Mouse (Mus musculus) lung, embryonic 16.5 days (tissue): ENCODE results near the gene Slc22a14. TPM values are rescaled to one million over a fixed set of nuclear protein-coding genes. Genes with fewer than 3 reads are reported as not detected.

Source experiments
- ATAC-seq: fragments of 200-750 bp; cut with Nextera tagmentation; 2 replicates; pipeline ENCODE4 v1.8.0; 2017; ENCODE audit warnings: low read depth, mild to moderate bottlenecking, moderate library complexity
- H3K27ac ChIP-seq: fragments of 300-500 bp; sonication (generic); 2 replicates; pipeline ENCODE4 v1.5.1; 2014; ENCODE audit warnings: mild to moderate bottlenecking, control low read depth, low read length
- H3K27me3 ChIP-seq: fragments of 300-500 bp; sonication (generic); 2 replicates; pipeline ENCODE4 v1.6.1; 2014; ENCODE audit warnings: low read depth, low read length, mixed read lengths; ENCODE audit not compliant: control insufficient read depth, insufficient read depth
- H3K36me3 ChIP-seq: fragments of 300-500 bp; sonication (generic); 2 replicates; pipeline ENCODE4 v1.6.1; 2014; ENCODE audit warnings: low read length; ENCODE audit not compliant: control insufficient read depth, insufficient read depth
- H3K4me1 ChIP-seq: fragments of 300-500 bp; sonication (generic); replicated peaks from 2 replicates; pipeline ENCODE4 v1.6.1; 2014; ENCODE audit warnings: low read length, mixed read lengths; ENCODE audit not compliant: control insufficient read depth, insufficient read depth
- H3K4me2 ChIP-seq: fragments of 300-500 bp; sonication (generic); 2 replicates; pipeline ENCODE4 v1.6.1; 2014; ENCODE audit warnings: low read depth, low read length, control low read depth
- H3K4me3 ChIP-seq: fragments of 300-500 bp; sonication (generic); 2 replicates; pipeline ENCODE4 v1.5.1; 2014; ENCODE audit warnings: mild to moderate bottlenecking, low read length, control low read depth
- H3K9ac ChIP-seq: fragments of 300-500 bp; sonication (generic); 2 replicates; pipeline ENCODE4 v1.6.1; 2014; ENCODE audit warnings: low read length, control low read depth
- H3K9me3 ChIP-seq: fragments of 300-500 bp; sonication (generic); 2 replicates; pipeline ENCODE4 v1.6.1; 2016; ENCODE audit warnings: low read length; ENCODE audit not compliant: control insufficient read depth
- WGBS: fragments of 180-500 bp; shearing (Covaris S2); extraction: QIAGEN DNeasy Blood & Tissue Kit; methylation state at CpG from one replicate; pipeline ENCODE4 v1.1.7; 2014; 5-methylcytosine and 5-hydroxymethylcytosine counted together
- polyA plus RNA-seq: library from polyadenylated mRNA; unstranded; fragments of >200 nt; fragmentation: Nextera tagmentation; extraction: Ambion mirVana; gene quantifications from 2 replicates; pipeline ENCODE4 v1.2.1, GENCODE M21; 2015

The Slc22a14 gene
- polyA plus RNA-seq, 1 experiment from 2014 or later = 0.06 TPM

DNA sequence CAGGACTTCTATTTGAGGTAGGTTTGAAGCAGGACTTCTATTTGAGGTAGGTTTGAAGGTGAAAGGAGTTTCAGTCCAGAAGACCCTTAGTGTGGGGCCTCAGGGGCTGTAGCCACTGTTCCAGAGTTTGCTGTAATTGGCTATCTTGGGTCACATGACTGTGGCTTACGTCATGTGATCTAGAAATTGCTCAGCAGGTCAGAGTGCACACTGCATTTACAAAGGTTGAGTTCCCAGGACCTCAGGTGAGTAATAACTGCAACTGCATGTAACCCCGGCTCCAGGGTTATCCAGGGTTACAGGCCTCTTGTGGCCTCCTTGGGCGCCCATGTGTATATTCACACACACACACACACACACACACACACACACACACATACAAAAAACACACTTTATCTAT, 3.0 kb upstream of the Slc22a14 start:
- H3K36me3 ChIP-seq = no peaks in the 10 kb centered on the region
- H3K4me2 ChIP-seq = no peak overlapping the region
- H3K9ac ChIP-seq = no peak overlapping the region
- WGBS = 91% methylated on average over 3 of the region's 3 CpGs
- no peak overlapping the region for H3K27ac ChIP-seq
- H3K4me1 ChIP-seq = no peaks in the 10 kb centered on the region
- no peak for ATAC-seq
- no peak overlapping the region for H3K4me3 ChIP-seq
- H3K27me3 ChIP-seq = no peaks in the 10 kb centered on the region
- H3K9me3 ChIP-seq = no peaks in the 10 kb centered on the region

DNA sequence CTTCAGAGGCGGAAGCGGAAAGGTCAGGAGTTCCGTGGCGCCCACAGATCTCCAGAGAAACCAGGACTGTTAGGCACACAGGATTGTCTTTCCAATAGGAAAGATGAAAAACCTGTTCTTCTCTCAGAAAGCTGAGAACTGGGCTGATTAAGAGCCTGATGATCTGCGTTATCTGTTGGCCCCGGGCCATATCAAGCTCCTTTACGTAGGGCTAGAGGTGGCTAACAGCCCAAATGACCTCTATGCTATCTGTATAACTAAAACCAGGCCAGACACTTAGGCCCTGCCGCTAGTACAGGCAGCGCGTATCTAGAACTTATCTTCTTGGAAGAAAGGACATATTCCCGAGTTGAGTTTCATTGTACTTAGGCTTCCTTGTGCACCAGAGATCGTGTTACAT, 2.1 kb downstream of the Slc22a14 start:
- no peaks in the 10 kb centered on the region for H3K4me1 ChIP-seq
- H3K36me3 ChIP-seq = no peaks in the 10 kb centered on the region
- no peak for ATAC-seq
- no peak overlapping the region for H3K4me2 ChIP-seq
- H3K27me3 ChIP-seq = no peaks in the 10 kb centered on the region
- H3K4me3 ChIP-seq = no peak overlapping the region
- no peak overlapping the region for H3K27ac ChIP-seq
- no peaks in the 10 kb centered on the region for H3K9me3 ChIP-seq
- no peak overlapping the region for H3K9ac ChIP-seq
- WGBS = 68% methylated on average over 12 of the region's 12 CpGs

DNA sequence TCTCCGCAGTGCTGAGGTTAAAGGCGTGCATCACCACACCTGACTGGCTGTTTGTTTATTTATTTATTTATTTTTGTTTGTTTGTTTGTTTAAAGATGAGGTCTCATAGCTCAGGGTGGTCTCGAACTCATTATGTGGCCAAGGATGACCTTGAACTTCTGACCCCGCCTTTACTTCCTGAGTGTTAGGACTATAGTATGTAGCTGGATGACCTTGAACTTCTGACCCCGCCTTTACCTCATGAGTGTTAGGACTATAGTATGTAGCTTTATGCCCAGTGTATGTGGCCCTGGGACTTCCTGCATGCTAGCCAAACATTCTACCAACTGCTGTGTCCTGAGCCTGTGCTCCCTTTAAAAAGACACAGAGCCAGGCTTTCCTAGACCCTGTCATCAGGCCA, 3.9 kb downstream of the Slc22a14 start:
- 85% methylated on average over 5 of the region's 5 CpGs for WGBS
- no peak overlapping the region for H3K27ac ChIP-seq
- H3K36me3 ChIP-seq = no peaks in the 10 kb centered on the region
- no peak overlapping the region for H3K9ac ChIP-seq
- no peaks in the 10 kb centered on the region for H3K27me3 ChIP-seq
- no peak overlapping the region for H3K4me2 ChIP-seq
- no peak for ATAC-seq
- no peaks in the 10 kb centered on the region for H3K9me3 ChIP-seq
- no peaks in the 10 kb centered on the region for H3K4me1 ChIP-seq
- no peak overlapping the region for H3K4me3 ChIP-seq

DNA sequence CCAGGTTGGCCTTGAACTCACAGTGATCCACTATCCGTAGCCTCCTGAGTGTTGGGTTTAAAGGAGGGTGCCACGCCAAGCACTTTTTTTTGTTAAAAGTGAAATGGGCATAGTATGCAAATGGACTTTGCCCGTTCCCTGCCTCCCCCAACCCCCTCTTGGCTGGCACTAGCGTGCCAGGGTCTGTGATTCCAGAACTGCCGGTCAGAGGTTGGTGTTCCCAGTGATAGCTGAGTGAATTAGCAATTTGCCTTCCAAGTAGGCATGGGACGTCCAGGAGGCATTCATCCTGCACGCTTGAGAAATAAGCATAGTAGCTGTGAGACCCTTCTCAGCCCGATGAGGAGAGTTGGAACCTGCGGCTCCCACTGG, 7.3 kb downstream of the Slc22a14 start:
- WGBS = 38% methylated on average over 9 of the region's 9 CpGs
- Histone ChIP-seq H3K9ac (peak overlapping the region; percentile 83), H3K4me3 (peak overlapping the region; percentile 77)

DNA sequence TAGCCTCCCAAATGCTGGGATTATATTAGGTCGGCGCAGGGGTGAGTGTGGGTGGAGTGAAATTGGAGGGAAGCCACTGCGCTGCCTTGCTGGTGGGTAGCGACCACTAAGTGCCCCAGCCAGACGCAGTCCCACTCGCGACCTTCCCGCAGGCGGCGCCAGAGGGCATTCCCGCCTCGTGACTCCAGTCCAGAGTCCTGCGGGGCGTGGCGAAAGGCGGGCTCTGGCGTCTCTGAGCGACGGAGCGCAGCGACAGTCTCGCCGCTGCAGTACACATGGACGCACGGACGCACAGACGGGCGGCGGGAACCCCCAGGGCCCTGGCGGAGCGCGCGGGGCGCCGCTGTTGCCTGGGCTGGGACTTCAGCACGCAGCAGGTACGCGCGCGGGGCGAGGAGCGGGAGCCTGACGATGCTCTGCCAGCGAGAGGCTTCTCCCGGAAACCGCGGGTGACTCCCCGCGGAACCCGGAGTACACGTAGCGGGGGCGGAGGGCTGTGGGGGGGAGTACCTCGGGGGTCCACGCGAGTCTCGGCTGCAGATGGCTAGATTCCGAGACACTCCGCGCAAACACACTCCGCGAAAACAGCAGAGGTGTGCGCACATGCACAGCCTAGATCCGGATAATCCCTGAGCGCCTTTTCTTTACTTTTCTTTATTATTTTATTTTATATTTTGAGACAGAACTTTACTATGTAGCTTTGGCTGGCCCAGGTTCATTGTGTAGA, 7.9 kb downstream of the Slc22a14 start, which contains the start of gene Xylb:
Xylb (plus strand) TSS at position 51 of the 727 bp plus-strand sequence.
- Histone ChIP-seq H3K27ac (no peak within 1 kb of the TSS), H3K27me3 (no peaks in the 10 kb centered on the region), H3K4me2 (peak within 1 kb of the TSS; percentile 94), H3K9ac (peak within 1 kb of the TSS; percentile 83), H3K4me1 (no peaks in the 10 kb centered on the region), H3K36me3 (no peaks in the 10 kb centered on the region), H3K9me3 (no peaks in the 10 kb centered on the region), H3K4me3 (peak within 1 kb of the TSS; percentile 77)
- WGBS = 2% methylated on average over 61 of the region's 65 CpGs
- ATAC-seq = peak; percentile 93

More for the DNA sequence above, 7.3 kb downstream of the Slc22a14 start:
- H3K36me3 ChIP-seq = no peaks in the 10 kb centered on the region
- H3K27me3 ChIP-seq = no peaks in the 10 kb centered on the region
- H3K27ac ChIP-seq = no peak overlapping the region
- no peaks in the 10 kb centered on the region for H3K4me1 ChIP-seq
- no peaks in the 10 kb centered on the region for H3K9me3 ChIP-seq
- H3K4me2 ChIP-seq = peak overlapping the region; percentile 94
- ATAC-seq = no peak

DNA sequence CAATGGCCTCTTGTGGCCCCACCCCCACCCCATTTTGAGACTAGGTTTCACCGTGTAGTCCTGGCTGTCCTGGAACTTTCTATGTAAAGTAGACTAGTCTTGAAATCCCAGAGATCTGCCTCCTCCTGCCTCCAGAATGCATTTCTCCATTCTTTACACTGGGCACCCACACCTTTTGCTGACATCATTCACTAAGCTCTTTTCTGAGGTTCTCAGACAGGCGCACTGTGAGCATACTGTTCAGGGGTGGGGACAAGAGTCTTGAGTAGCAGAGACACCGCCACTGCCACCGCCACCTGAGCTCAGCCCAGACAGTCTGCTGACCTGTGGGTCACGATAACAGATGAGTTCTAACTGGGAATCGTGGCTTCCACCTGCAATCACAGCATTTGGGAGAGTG, 9.4 kb downstream of the Slc22a14 start:
- Histone ChIP-seq H3K27me3 (no peaks in the 10 kb centered on the region), H3K9me3 (no peaks in the 10 kb centered on the region), H3K36me3 (no peaks in the 10 kb centered on the region), H3K9ac (no peak overlapping the region), H3K4me1 (no peaks in the 10 kb centered on the region), H3K4me2 (no peak overlapping the region), H3K27ac (no peak overlapping the region), H3K4me3 (no peak overlapping the region)
- WGBS = 54% methylated on average over 6 of the region's 6 CpGs
- ATAC-seq = no peak

DNA sequence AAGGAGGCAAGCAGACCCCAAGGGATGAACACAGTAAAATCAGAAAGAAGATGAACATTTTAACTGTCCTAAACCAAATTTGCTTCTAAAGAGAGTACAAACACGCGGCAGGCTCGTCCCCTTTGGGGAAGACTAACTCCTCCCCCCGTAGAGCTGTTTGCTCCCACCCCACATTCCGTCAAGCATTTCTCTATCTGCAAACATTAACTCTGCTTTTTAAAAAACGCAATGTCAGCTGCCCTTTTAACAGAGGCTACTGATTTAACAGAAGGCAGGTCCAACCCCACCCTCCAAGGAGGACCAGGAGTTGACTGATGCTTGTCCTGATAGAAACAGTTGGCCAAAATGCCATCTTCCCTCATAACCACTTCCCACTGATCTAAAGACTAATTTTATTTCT, 11.4 kb downstream of the Slc22a14 start:
- Histone ChIP-seq H3K36me3 (peaks cover 5% of the 10 kb centered on the region), H3K27ac (no peak overlapping the region), H3K4me1 (no peaks in the 10 kb centered on the region), H3K9me3 (no peaks in the 10 kb centered on the region), H3K4me2 (no peak overlapping the region), H3K4me3 (no peak overlapping the region), H3K9ac (no peak overlapping the region), H3K27me3 (no peaks in the 10 kb centered on the region)
- ATAC-seq = no peak
- 54% methylated on average over 6 of the region's 6 CpGs for WGBS

DNA sequence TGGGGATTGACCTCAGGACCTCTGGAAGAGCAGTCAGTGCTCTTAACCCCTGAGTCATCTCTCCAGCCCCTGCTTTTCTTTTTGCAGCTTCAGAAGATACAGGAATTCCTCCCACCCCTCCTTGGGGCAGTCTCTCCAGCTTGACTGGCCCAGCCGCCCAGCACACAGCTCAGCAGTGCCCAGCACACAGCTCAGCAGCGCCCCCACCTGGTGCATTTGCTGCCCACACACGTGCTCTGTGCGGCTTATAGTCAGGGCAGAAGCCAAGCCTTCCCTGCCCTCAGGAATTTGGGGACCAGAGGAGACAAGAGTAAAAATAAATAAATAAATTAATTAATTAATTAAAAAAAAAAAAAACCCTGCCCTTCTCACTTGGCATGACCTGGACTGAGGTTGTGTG, 13.3 kb downstream of the Slc22a14 start:
- H3K4me2 ChIP-seq = no peak overlapping the region
- no peak overlapping the region for H3K27ac ChIP-seq
- no peaks in the 10 kb centered on the region for H3K27me3 ChIP-seq
- H3K9ac ChIP-seq = no peak overlapping the region
- no peaks in the 10 kb centered on the region for H3K9me3 ChIP-seq
- WGBS = 24% methylated on average over 4 of the region's 4 CpGs
- ATAC-seq = peak; percentile 70
- H3K4me1 ChIP-seq = no peaks in the 10 kb centered on the region
- H3K4me3 ChIP-seq = no peak overlapping the region
- H3K36me3 ChIP-seq = peaks cover 9% of the 10 kb centered on the region

DNA sequence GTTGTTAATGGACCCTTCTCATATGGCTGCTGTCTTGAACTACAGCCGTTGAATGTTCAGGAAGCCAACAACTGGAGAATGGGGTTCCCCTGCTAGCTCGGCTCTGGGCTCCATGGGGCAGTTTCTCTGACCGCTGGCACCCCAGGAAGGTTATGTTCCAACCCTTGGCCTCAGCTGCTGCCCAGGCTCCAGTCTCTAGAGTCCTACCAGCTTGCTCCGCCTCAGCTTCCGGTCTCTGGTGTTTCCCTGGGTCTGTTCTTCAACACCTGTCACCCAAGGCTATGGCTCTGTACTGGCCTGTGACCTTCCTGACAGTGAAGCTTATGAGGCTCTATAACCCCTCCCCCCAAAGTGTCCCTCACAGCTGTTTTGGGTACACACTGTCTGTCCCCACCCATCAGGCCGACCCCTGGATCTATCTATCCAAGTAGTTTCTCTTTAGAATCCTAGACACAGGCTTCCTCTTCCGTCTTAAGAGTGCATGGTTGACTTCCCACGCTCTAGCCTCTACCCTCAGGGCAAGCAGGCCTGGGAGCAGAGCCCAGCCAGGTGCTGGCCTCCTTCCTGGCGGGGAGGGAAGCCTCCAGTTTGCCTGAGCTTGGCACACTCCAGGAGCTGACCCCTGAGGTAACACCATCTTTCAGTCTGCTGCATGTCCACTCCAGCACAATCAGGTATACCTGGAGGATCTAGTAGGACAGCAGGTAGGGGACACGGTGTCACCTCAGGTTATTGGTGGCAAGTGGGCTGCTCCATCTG, 14.2 kb downstream of the Slc22a14 start:
- 90% methylated on average over 10 of the region's 10 CpGs for WGBS
- Histone ChIP-seq H3K36me3 (peaks cover 10% of the 10 kb centered on the region), H3K27me3 (no peaks in the 10 kb centered on the region), H3K9ac (no peak overlapping the region), H3K9me3 (no peaks in the 10 kb centered on the region), H3K4me2 (no peak overlapping the region), H3K27ac (no peak overlapping the region), H3K4me1 (no peaks in the 10 kb centered on the region), H3K4me3 (no peak overlapping the region)
- no peak for ATAC-seq
